Mouse (Mus musculus) adrenal gland (tissue): ENCODE results near the gene Hils1.

Source experiments
- intact Hi-C: fragments of 180-260 bp; cut with DNase I; formaldehyde crosslinking; loops from one replicate; pipeline ENCODE4 v1.15.1; 2025

The Hils1 gene

DNA sequence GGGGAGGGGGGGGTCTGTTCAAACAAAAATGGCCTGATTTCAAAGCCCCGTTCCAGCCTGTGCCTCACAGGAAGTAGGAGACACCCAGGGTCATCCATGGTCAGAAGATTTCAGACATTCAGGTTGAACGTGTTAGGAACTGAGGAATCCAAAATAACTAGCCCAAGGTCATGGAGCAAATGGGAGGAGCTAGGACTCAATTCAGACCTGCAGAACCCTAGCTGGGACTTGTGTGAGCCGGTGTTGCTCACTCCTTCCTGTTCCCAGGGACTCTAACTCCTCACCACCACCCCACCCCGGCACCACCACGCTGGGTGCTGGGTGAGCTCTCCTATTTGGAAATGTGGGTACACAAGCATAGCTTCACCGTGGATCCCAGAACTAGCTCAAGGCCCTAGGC lies 19.9 kb downstream of the Hils1 start:
- intact Hi-C loops: no loop called here

DNA sequence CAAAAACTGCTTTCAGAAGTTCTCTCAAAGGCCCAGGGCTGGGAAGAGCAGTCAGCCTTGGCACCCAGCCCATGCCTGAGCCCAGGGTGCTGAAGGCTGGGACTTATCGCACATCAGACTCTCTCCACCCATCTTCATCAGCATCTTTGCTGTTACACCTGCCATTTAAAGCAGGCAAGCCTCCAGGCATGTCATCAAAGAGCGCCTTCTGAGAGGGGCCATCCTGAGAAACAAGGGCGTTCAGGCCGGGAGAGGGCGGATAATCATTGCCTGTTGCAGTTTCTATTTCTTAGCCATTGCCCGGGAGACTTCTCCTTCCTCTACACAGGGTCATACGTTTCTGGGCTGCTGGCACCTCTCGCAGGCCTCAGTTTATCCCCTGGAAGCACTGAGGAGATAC lies 20.5 kb downstream of the Hils1 start:
- intact Hi-C loops: no loop called here

- intact Hi-C loops: no loop called here
Measured at GRCm38 (mm10) chr11:94988780-94989561, 21.6 kb downstream of the Hils1 start.

DNA sequence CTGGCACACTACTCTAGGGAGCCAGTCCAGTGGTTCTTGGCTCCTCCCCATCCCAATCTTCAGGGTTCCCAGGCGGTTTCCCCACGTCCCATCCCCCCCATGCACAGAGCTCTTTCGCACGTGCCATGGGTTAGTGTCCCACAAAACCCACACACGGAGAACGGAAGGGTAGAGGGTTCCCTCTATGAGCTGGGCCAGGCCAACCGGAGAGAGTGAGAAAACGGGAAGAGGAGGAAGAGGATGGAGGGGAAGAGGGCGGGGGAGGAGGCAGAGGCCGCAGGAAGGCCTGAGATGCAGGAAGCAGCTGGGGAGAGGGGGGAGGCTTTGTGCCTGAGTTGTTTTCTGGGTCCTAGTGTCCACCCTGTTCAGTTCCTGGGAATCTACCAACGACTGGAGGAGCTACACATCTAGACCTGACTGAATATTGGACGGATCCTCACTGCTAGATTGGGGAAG lies 22.2 kb downstream of the Hils1 start:
- intact Hi-C loops: no loop called here

- intact Hi-C loops: no loop called here
Measured at GRCm38 (mm10) chr11:94990102-94990748, 22.8 kb downstream of the Hils1 start.

- intact Hi-C loops: no loop called here
Measured at GRCm38 (mm10) chr11:94990749-94991577, 23.6 kb downstream of the Hils1 start, which contains the start of gene Ppp1r9b. TSS of gene Ppp1r9b (plus strand) at chr11:94991035.

DNA sequence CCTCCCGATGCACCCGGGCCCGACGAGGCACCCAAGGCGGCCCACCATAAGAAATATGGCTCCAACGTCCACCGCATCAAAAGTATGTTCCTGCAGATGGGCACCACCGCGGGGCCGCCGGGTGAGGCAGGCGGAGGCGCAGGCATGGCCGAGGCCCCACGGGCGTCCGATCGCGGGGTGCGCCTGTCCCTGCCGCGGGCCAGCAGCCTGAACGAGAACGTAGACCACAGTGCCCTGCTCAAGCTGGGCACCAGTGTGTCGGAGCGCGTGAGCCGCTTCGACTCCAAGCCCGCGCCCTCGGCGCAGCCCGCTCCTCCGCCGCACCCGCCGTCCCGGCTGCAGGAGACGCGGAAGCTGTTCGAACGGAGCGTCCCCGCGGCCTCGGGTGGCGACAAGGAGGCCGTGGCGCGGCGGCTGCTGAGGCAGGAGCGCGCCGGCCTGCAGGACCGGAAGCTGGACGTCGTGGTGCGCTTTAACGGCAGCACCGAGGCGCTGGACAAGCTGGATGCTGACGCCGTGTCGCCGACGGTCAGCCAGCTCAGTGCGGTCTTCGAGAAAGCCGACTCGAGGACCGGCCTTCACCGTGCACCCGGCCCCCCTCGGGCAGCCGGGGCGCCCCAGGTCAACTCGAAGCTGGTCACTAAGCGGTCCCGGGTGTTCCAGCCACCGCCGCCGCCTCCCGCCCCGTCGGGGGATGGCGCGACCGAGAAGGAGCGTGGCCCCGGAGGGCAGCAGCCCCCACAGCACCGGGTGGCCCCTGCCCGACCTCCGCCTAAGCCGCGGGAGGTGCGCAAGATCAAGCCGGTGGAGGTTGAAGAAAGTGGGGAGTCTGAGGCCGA lies 24.5 kb downstream of the Hils1 start:
- intact Hi-C loops: no loop called here

DNA sequence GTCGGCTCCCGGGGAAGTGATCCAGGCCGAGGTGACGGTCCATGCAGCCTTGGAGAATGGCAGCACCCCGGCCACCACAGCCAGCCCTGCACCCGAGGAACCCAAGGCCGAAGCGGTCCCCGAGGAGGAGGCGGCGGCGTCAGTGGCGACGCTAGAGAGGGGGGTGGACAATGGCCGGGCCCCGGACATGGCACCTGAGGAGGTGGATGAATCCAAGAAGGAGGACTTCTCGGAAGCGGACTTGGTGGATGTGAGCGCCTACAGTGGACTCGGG lies 25.0 kb downstream of the Hils1 start:
- intact Hi-C loops: no loop called here

- intact Hi-C loops: no loop called here
Measured at GRCm38 (mm10) chr11:94992754-94993606, 25.6 kb downstream of the Hils1 start.

DNA sequence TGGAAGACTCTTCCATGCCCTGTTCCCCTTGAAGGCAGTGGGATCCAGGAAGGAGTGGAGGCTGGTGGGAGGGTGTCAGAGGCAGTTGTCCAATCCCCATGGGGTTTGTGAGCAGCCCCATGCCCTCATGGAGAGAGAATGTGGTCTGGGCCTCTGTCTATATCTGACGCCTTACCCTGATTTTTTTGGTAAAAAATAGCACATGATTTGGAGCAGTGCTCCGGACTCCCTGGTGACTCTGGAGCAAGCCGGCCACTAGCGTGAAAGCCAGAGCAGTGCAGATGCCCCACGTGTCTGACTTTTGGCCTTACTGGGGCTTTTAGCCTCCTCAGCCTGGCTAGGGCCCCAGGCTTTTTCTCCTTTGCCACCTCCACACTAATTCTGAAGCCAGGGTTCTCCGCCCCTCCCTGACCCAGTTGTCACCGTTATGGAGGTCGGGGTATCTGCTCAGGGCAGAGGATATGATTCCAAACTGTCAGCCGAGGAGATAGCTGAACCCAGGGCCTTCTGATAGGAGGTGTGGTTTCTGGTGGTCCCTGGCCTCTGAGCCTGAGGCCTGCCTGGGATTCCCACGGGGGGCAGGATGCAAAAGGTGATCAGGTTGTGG lies 26.9 kb downstream of the Hils1 start:
- intact Hi-C loops: no loop called here

DNA sequence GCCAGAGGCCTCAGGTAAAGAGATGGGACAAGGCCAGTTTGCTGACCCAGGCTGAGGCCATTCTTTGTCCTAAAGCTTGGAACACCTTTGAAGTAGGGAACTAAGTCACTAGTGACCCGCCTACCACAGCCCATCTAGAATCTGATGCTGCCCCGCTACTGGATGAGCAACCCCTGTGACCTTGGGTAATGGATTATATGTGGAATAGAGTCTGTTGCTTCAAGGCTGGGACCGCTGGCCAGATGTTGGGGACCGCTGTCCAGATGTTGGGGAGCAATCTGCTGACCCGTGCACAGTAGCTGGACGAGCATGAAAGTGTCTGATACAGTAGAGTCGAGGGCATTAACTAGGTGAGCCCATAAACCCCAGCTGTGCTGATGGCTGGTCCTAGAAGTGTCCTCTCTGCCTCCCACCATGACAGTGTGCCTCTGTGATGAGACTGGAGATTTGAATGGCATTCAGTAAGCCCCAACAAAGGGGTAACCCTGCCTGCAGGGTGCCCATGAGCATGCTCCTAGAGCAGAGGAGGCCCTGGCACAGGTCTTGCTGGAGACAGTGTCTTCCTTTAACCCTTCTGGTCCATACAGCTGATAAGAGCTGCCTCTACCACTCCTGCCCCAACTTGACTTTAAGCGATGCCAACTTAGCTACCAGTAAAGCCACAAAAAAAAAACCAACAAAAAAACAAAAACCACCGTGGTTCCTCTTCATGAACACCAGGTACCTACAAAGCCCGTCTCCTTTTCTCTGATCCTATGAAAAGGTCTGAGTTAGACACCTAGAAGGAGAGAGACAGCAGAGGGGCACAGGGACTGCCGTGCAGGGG lies 27.8 kb downstream of the Hils1 start:
- intact Hi-C loops: no loop called here

DNA sequence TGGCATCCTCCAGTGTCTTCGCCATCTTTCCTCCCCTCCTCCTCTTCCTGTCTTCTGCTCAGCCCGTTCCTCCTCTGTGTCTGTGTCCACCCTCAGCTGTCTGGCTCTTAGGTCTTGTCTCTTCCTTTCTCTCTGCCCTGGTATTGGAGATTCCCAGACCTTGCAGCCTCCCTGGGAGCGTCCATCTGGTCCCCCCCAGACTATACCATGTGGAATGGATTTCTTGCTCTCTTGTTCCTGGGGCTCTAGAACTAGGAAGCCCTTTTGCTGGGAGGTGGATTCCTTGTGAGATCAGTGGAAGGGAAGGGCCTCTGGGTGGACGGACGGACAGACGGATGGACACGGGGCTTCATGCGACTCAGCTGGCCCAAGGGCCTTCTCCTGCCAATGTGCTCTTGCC lies 28.7 kb downstream of the Hils1 start:
- intact Hi-C loops: no loop called here

DNA sequence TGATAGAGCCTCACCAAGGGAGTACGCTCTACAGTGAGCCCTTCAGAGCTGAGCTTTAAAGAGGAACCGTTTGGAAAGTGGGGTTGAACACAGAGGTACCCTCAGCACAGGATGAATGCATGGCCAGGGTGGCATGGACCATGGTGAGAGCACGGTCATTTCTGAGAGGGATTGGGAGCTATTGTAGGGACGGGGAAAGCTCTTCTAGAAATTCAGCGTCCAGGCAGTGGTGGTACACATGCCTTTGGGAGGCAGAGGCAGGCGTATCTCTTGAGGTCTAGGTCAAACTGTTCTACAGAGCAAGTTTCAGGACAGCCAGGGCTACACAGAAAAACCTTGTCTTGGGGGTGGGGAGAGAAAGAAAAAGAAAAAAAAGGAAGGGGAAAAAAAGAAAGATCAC lies 29.6 kb downstream of the Hils1 start:
- intact Hi-C loops: no loop called here

- intact Hi-C loops: no loop called here
Measured at GRCm38 (mm10) chr11:94997596-94997995, 30.2 kb downstream of the Hils1 start.

- intact Hi-C loops: no loop called here
Measured at GRCm38 (mm10) chr11:94998041-94998531, 30.7 kb downstream of the Hils1 start.

DNA sequence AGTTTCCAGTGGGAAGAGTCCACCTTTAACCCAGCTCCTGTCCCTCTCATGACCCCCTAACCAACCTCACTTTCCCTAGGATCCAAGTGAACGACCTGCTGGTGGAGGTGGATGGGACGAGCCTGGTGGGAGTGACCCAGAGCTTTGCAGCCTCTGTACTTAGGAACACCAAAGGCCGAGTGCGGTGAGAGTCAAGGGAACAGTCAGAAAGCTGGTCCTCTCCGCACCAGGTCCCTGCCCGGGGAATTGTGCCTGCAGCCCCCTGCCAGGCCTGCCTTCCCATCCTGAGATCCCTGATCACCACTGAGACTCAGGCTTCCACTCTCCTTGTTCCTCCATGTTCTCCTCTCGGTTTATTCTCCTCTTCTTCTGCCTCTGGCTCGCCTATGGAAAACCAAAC lies 32.7 kb downstream of the Hils1 start:
- intact Hi-C loops: loop anchor here (2.0 kb wide), 1 partner anchor 21 kb away; no protein-coding TSS in a partner anchor

DNA sequence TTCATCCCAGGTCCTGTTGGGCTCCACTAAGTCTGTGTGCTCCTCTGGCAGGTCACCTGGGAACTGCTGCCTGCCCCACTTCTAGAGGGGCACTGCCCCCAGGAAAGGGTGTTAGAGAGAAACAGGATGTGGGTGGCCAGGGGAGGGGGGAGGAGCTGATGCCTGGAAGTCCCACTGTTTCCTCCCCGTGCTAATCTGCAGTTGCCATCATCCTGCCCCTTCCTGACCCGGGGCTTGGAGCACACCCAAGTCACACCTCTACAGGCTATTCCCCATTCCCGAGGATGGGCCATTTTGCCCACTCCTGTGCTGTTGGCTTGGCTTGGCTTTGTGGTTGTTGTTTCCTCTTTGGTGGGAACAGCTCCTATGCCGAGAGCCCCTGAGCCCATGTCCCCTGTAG lies 33.2 kb downstream of the Hils1 start:
- intact Hi-C loops: loop anchor here (2.0 kb wide), 1 partner anchor 22 kb away; no protein-coding TSS in a partner anchor

DNA sequence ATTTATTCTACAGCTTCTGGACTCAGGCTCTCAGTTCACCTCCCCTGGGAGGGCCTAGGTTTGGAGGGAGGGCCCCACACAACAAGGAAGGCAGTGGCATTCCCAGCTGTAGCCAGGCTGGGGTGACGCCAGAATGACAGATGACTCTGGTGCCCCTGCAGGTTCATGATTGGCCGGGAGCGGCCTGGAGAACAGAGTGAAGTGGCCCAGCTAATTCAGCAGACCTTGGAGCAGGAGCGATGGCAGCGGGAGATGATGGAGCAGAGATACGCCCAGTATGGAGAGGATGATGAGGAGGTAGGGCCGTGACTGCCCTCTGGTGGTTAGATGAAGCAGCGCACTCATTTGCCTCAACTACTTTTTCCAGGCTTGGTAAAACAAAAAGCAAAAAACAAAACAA lies 33.7 kb downstream of the Hils1 start:
- intact Hi-C loops: loop anchor here (2.0 kb wide), 1 partner anchor 22 kb away; no protein-coding TSS in a partner anchor
